Mouse (Mus musculus): ENCODE measurements at regions not wholly inside any gene's neighbourhood (a gene's known extent, or its start where the extent isn't known, plus 50 kb on each side); places are given as distances from the start of the nearest gene placed in this dataset.

- no peak for DNase-seq (ENCODE audit: low spot score)
- no peak for ATAC-seq
- 77% methylated on average over 4 of the region's 4 CpGs for WGBS
These were observed 759.8 kb upstream of the Car8 start for GRCm38 (mm10) chr4:8998606-8999005.

DNA sequence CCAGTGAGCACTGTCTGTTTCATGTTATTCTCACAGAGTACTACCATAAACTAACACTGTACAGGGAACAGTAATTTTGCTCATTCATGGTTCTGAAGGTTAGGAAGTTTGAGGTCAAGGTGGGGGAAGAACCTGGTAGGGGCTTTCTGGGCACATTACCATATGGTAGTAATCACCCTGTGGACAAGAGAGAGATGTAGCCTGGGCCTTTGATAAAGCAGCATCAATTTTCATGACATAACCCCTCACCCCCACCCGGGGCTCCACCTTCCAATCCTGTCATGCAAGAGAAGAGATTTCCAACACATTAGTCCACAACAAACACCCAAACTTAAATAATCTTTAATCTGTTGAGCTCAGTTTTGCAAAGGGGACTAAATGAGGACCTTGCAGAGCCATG is 753.3 kb upstream of the Car8 start:
- no peak overlapping the region for H3K4me3 ChIP-seq (ENCODE audit: low read depth, low read length)
- H3K4me2 ChIP-seq (ENCODE audit: low read length) = no peak overlapping the region
- ATAC-seq (no peak), DNase-seq (ENCODE audit: low spot score) (no peak)
- H3K27me3 ChIP-seq (replicated peaks; ENCODE audit: control insufficient read depth, insufficient read depth, low read length) = no peaks in the 10 kb centered on the region
- 79% methylated on average over 1 of the region's 1 CpGs for WGBS
- no peaks in the 10 kb centered on the region for H3K9me3 ChIP-seq (replicated peaks; ENCODE audit: control insufficient read depth, low read length)
- H3K27ac ChIP-seq (ENCODE audit: low read depth, low read length) = no peak overlapping the region
- H3K36me3 ChIP-seq (ENCODE audit: control insufficient read depth, insufficient read depth, low read length) = no peaks in the 10 kb centered on the region
- H3K4me1 ChIP-seq (ENCODE audit: control insufficient read depth, insufficient read depth, low read length) = peaks cover 15% of the 10 kb centered on the region
- H3K9ac ChIP-seq (ENCODE audit: low read length) = no peak overlapping the region

More at GRCm38 (mm10) chr4:8998606-8999005, 759.8 kb upstream of the Car8 start:
- no peaks in the 10 kb centered on the region for H3K27me3 ChIP-seq (replicated peaks; ENCODE audit: control insufficient read depth, insufficient read depth, low read length)
- no peak overlapping the region for H3K9ac ChIP-seq (ENCODE audit: low read length)
- H3K4me2 ChIP-seq (ENCODE audit: low read length) = no peak overlapping the region
- H3K27ac ChIP-seq (ENCODE audit: low read depth, low read length) = no peak overlapping the region
- H3K9me3 ChIP-seq (replicated peaks; ENCODE audit: control insufficient read depth, low read length) = no peaks in the 10 kb centered on the region
- H3K4me1 ChIP-seq (ENCODE audit: control insufficient read depth, insufficient read depth, low read length) = no peaks in the 10 kb centered on the region
- no peaks in the 10 kb centered on the region for H3K36me3 ChIP-seq (ENCODE audit: control insufficient read depth, insufficient read depth, low read length)
- no peak overlapping the region for H3K4me3 ChIP-seq (ENCODE audit: low read depth, low read length)

GRCm38 (mm10) chr4:8990551-8990950 is 751.7 kb upstream of the Car8 start:
- no peak overlapping the region for H3K27ac ChIP-seq (ENCODE audit: low read depth, low read length)
- 87% methylated on average over 5 of the region's 5 CpGs for WGBS
- H3K4me1 ChIP-seq (ENCODE audit: control insufficient read depth, insufficient read depth, low read length) = peaks cover 22% of the 10 kb centered on the region
- H3K9ac ChIP-seq (ENCODE audit: low read length) = no peak overlapping the region
- H3K27me3 ChIP-seq (replicated peaks; ENCODE audit: control insufficient read depth, insufficient read depth, low read length) = no peaks in the 10 kb centered on the region
- no peaks in the 10 kb centered on the region for H3K9me3 ChIP-seq (replicated peaks; ENCODE audit: control insufficient read depth, low read length)
- no peak overlapping the region for H3K4me3 ChIP-seq (ENCODE audit: low read depth, low read length)
- no peak for ATAC-seq
- H3K4me2 ChIP-seq (ENCODE audit: low read length) = no peak overlapping the region
- H3K36me3 ChIP-seq (ENCODE audit: control insufficient read depth, insufficient read depth, low read length) = no peaks in the 10 kb centered on the region
- no peak for DNase-seq (ENCODE audit: low spot score)

- Histone ChIP-seq H3K27me3 (replicated peaks; ENCODE audit: control insufficient read depth, insufficient read depth, low read length) (no peaks in the 10 kb centered on the region), H3K9me3 (replicated peaks; ENCODE audit: control insufficient read depth, low read length) (no peaks in the 10 kb centered on the region), H3K9ac (ENCODE audit: low read length) (no peak overlapping the region), H3K27ac (ENCODE audit: low read depth, low read length) (no peak overlapping the region), H3K4me3 (ENCODE audit: low read depth, low read length) (no peak overlapping the region), H3K36me3 (ENCODE audit: control insufficient read depth, insufficient read depth, low read length) (no peaks in the 10 kb centered on the region), H3K4me1 (ENCODE audit: control insufficient read depth, insufficient read depth, low read length) (peaks cover 22% of the 10 kb centered on the region), H3K4me2 (ENCODE audit: low read length) (no peak overlapping the region)
- WGBS = 36% methylated on average over 6 of the region's 6 CpGs
- peak; percentile 59 for DNase-seq (ENCODE audit: low spot score)
- ATAC-seq = peak; percentile 51; the same call in 1 of the 2 replicates
These were observed 750.8 kb upstream of the Car8 start for GRCm38 (mm10) chr4:8989614-8990013.

- H3K9me3 ChIP-seq (replicated peaks; ENCODE audit: control insufficient read depth, low read length) = no peaks in the 10 kb centered on the region
- WGBS = 80% methylated on average over 4 of the region's 4 CpGs
- H3K36me3 ChIP-seq (ENCODE audit: control insufficient read depth, insufficient read depth, low read length) = no peaks in the 10 kb centered on the region
These were observed 750.3 kb upstream of the Car8 start for GRCm38 (mm10) chr4:8989110-8989509.

DNA sequence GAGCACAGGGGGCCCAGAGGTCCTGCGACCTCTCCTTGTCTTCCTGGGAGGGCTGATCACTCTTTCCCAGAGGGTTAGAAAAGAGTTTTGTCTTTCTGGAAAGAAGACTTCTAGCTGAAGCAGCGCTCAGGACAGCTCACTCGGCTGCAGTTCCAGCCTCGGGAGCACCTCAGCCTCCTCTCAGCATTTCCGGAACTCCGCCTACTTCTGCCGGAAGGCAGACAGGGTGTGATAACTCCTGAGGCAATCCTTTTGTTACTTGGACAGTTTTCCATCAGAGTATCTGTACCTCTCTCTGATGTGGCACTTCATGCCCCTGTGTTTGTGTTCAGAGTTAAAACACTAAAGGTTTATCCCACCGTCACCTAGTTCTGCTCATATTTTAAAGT is 749.5 kb upstream of the Car8 start:
- Histone ChIP-seq H3K36me3 (ENCODE audit: control insufficient read depth, insufficient read depth, low read length) (no peaks in the 10 kb centered on the region), H3K27ac (ENCODE audit: low read depth, low read length) (no peak overlapping the region), H3K4me1 (ENCODE audit: control insufficient read depth, insufficient read depth, low read length) (peaks cover 22% of the 10 kb centered on the region), H3K4me3 (ENCODE audit: low read depth, low read length) (no peak overlapping the region), H3K9ac (ENCODE audit: low read length) (no peak overlapping the region), H3K4me2 (ENCODE audit: low read length) (no peak overlapping the region), H3K27me3 (replicated peaks; ENCODE audit: control insufficient read depth, insufficient read depth, low read length) (no peaks in the 10 kb centered on the region), H3K9me3 (replicated peaks; ENCODE audit: control insufficient read depth, low read length) (no peaks in the 10 kb centered on the region)
- 69% methylated on average over 8 of the region's 8 CpGs for WGBS
- ATAC-seq (no peak), DNase-seq (ENCODE audit: low spot score) (no peak)

More at GRCm38 (mm10) chr4:8989110-8989509, 750.3 kb upstream of the Car8 start:
- no peak overlapping the region for H3K4me3 ChIP-seq (ENCODE audit: low read depth, low read length)
- no peak overlapping the region for H3K9ac ChIP-seq (ENCODE audit: low read length)
- DNase-seq (ENCODE audit: low spot score) (no peak), ATAC-seq (no peak)
- H3K4me2 ChIP-seq (ENCODE audit: low read length) = no peak overlapping the region
- H3K4me1 ChIP-seq (ENCODE audit: control insufficient read depth, insufficient read depth, low read length) = peaks cover 22% of the 10 kb centered on the region
- H3K27ac ChIP-seq (ENCODE audit: low read depth, low read length) = no peak overlapping the region
- H3K27me3 ChIP-seq (replicated peaks; ENCODE audit: control insufficient read depth, insufficient read depth, low read length) = no peaks in the 10 kb centered on the region

DNA sequence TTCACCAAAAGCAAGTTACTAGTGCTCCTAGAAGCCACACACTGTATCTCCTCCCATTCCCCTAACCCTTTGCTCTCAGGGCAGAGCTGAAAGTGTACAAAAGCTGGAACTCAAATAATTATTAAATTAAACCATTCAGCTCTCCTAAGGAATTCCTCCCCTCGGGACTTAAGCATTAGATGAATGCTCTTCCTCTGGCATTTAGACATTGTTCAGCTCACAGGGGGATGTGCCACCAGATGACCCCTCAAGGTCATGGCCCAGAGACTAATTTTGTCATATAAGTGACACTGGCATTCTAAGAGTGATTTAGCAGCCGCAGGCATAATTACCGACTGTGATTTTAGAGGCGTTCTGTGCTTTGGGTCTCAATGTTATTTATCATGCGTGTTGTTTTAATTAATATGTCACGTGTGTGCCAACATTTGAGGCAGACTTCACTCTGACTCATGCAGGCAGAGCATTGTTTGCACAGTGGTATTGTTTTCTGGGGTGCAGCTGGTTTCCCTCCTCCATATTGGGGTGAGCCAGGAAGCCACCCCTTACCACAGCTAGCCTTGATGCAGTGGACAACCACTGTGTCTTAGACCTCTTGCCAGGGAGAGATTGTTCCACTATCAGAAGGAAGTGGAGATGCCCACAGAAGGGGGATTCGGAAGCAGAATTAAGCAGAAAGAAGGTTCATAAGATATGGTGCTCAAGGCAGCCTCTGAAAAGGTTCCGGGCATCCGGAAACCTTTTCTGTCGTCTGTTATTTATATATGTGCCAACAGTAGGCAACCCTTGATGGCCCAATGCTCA is 748.9 kb upstream of the Car8 start:
- H3K4me2 ChIP-seq (ENCODE audit: low read length) = no peak overlapping the region
- no peaks in the 10 kb centered on the region for H3K36me3 ChIP-seq (ENCODE audit: control insufficient read depth, insufficient read depth, low read length)
- H3K27me3 ChIP-seq (replicated peaks; ENCODE audit: control insufficient read depth, insufficient read depth, low read length) = no peaks in the 10 kb centered on the region
- no peaks in the 10 kb centered on the region for H3K9me3 ChIP-seq (replicated peaks; ENCODE audit: control insufficient read depth, low read length)
- H3K9ac ChIP-seq (ENCODE audit: low read length) = no peak overlapping the region
- 55% methylated on average over 10 of the region's 10 CpGs for WGBS
- DNase-seq (ENCODE audit: low spot score) = peak; percentile 31
- H3K27ac ChIP-seq (ENCODE audit: low read depth, low read length) = no peak overlapping the region
- ATAC-seq = peak; percentile 45; the same call in 1 of the 2 replicates
- peaks cover 22% of the 10 kb centered on the region for H3K4me1 ChIP-seq (ENCODE audit: control insufficient read depth, insufficient read depth, low read length)
- H3K4me3 ChIP-seq (ENCODE audit: low read depth, low read length) = no peak overlapping the region

DNA sequence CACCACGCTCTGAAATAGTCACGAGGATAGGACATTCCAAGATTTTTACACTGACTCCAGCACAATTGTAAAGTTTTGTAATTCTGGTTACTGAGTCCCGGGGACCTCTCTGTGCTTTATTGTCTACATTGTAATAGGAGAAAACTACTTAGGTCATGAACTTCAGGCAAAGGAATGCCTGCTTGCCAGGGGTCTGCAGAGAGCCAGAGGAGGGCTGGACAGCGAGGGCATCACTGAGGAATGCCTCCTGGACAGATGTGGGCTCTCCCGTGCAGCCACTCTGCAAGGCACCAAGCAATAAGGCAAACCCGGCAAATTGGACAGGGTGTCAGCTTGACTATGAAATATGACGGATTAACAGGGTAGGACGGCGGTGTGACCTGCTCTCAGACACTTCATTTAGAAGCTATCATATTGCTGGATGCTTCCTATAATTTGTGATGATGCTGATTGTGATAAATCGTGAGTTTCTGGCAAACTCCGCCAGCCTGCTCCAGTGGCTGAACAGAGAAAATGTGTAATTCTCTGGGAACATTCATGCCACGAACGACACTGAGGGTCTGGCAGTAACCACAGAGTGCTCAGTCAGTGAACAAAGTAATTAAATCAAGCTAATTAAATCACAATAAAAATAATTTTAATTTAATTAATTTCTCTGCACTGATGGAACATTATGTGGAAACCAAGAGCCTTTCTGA is 747.7 kb upstream of the Car8 start:
- peaks cover 22% of the 10 kb centered on the region for H3K4me1 ChIP-seq (ENCODE audit: control insufficient read depth, insufficient read depth, low read length)
- 45% methylated on average over 13 of the region's 13 CpGs for WGBS
- no peaks in the 10 kb centered on the region for H3K9me3 ChIP-seq (replicated peaks; ENCODE audit: control insufficient read depth, low read length)
- H3K27me3 ChIP-seq (replicated peaks; ENCODE audit: control insufficient read depth, insufficient read depth, low read length) = no peaks in the 10 kb centered on the region
- no peak for DNase-seq (ENCODE audit: low spot score)
- no peak overlapping the region for H3K4me2 ChIP-seq (ENCODE audit: low read length)
- H3K9ac ChIP-seq (ENCODE audit: low read length) = no peak overlapping the region
- no peak for ATAC-seq
- H3K36me3 ChIP-seq (ENCODE audit: control insufficient read depth, insufficient read depth, low read length) = no peaks in the 10 kb centered on the region
- H3K27ac ChIP-seq (ENCODE audit: low read depth, low read length) = no peak overlapping the region
- no peak overlapping the region for H3K4me3 ChIP-seq (ENCODE audit: low read depth, low read length)

DNA sequence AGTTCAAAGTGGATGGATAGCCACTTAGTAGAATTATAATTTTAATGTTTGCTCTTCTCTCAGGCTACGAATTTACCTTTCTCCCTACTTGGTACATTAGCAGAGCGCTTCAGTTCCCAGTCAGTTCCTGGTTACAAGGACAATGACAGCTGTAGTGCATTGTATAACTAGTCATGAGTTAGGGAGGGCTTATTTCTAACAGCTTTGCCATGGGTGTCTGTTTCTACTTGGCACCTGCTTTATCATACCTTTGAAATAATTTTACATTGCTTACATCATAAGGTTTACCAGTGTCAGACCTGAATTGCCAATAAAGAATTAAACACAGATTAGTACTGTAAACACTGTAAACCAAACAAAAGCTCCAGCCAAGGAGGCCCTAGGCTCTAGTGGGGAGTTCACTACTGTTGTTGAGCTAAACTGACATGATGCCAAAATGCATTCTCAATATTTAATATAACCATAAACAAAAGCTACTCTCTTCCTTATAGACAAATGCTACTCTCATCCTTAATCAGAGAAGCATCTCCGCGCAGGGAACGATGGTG is 745.3 kb upstream of the Car8 start:
- H3K27ac ChIP-seq (ENCODE audit: low read depth, low read length) = no peak overlapping the region
- no peak for ATAC-seq
- peaks cover 14% of the 10 kb centered on the region for H3K4me1 ChIP-seq (ENCODE audit: control insufficient read depth, insufficient read depth, low read length)
- no peaks in the 10 kb centered on the region for H3K27me3 ChIP-seq (replicated peaks; ENCODE audit: control insufficient read depth, insufficient read depth, low read length)
- H3K4me2 ChIP-seq (ENCODE audit: low read length) = no peak overlapping the region
- WGBS = 95% methylated on average over 5 of the region's 5 CpGs
- H3K9ac ChIP-seq (ENCODE audit: low read length) = no peak overlapping the region
- no peak overlapping the region for H3K4me3 ChIP-seq (ENCODE audit: low read depth, low read length)
- H3K9me3 ChIP-seq (replicated peaks; ENCODE audit: control insufficient read depth, low read length) = no peaks in the 10 kb centered on the region
- no peak for DNase-seq (ENCODE audit: low spot score)
- no peaks in the 10 kb centered on the region for H3K36me3 ChIP-seq (ENCODE audit: control insufficient read depth, insufficient read depth, low read length)
